In genomic region chr8:71679550-71680168, GRCm38 (mm10) we compare ENCODE assay signal across 9 mouse cellular contexts. TPM values are rescaled to one million over a fixed set of nuclear protein-coding genes. Genes with fewer than 3 reads are reported as not detected.
A peak's percentile ranks its signal among the peaks of the same experiment; 100 is the strongest.
DNase-seq lines count a peak whose midpoint lies in the region; ATAC-seq lines count a peak whose summit lies in the region.
"Had no signal": no experiment of that assay in that cellular context is flagged by ENCODE, and none has a peak within 500 bp of the region (broad histone marks: within the 10 kb centered on the region; RNA-seq: fewer than 3 reads in every experiment).

No protein-coding gene starts in this region.

- ATAC-seq in kidney, embryonic 14.5 days (ENCODE audit: low FRiP score, low TSS enrichment): no peak
- no peak for ATAC-seq in embryonic facial prominence, embryonic 13.5 days (ENCODE audit: insufficient number of reproducible peaks, insufficient read depth, low FRiP score, low TSS enrichment, low read depth)
- no peak for ATAC-seq in hindbrain, embryonic 13.5 days (ENCODE audit: low FRiP score)
- ATAC-seq in midbrain, embryonic 16.5 days: no peak

- peaks cover 90% of the 10 kb centered on the region for H3K27me3 ChIP-seq in kidney, embryonic 14.5 days (ENCODE audit: control insufficient read depth, insufficient read depth, low read length)
- H3K27me3 ChIP-seq in embryonic facial prominence, embryonic 13.5 days: peaks cover 93% of the 10 kb centered on the region
- H3K27me3 ChIP-seq in hindbrain, embryonic 13.5 days: peaks cover 98% of the 10 kb centered on the region
- H3K27me3 ChIP-seq in midbrain, embryonic 16.5 days (ENCODE audit: control insufficient read depth, insufficient read depth, low read depth, low read length): peaks cover 64% of the 10 kb centered on the region

- no peaks in the 10 kb centered on the region for H3K9me3 ChIP-seq in kidney, embryonic 14.5 days (ENCODE audit: control insufficient read depth, low read length)
- no peaks in the 10 kb centered on the region for H3K9me3 ChIP-seq in embryonic facial prominence, embryonic 13.5 days
- H3K9me3 ChIP-seq in hindbrain, embryonic 13.5 days: no peaks in the 10 kb centered on the region
- no peaks in the 10 kb centered on the region for H3K9me3 ChIP-seq in midbrain, embryonic 16.5 days (replicated peaks; ENCODE audit: control insufficient read depth, low read length, poor library complexity, severe bottlenecking)

- H3K27ac ChIP-seq in kidney, embryonic 14.5 days (ENCODE audit: low read depth, low read length): no peak overlapping the region
- no peak overlapping the region for H3K27ac ChIP-seq in embryonic facial prominence, embryonic 13.5 days
- no peak overlapping the region for H3K27ac ChIP-seq in hindbrain, embryonic 13.5 days
- no peak overlapping the region for H3K27ac ChIP-seq in midbrain, embryonic 16.5 days (ENCODE audit: low read length)

- no peaks in the 10 kb centered on the region for H3K36me3 ChIP-seq in kidney, embryonic 14.5 days (ENCODE audit: control insufficient read depth, insufficient read depth, low read length)
- no peaks in the 10 kb centered on the region for H3K36me3 ChIP-seq in embryonic facial prominence, embryonic 13.5 days
- no peaks in the 10 kb centered on the region for H3K36me3 ChIP-seq in hindbrain, embryonic 13.5 days
- no peaks in the 10 kb centered on the region for H3K36me3 ChIP-seq in midbrain, embryonic 16.5 days (ENCODE audit: control insufficient read depth, insufficient read depth, low read length)

- H3K4me2 ChIP-seq in kidney, embryonic 14.5 days (replicated peaks; ENCODE audit: low read depth, low read length): peak overlapping the region; percentile 42
- H3K4me2 ChIP-seq in embryonic facial prominence, embryonic 13.5 days: peak overlapping the region; percentile 56
- H3K4me2 ChIP-seq in hindbrain, embryonic 13.5 days: peak overlapping the region; percentile 51
- H3K4me2 ChIP-seq in midbrain, embryonic 16.5 days (ENCODE audit: low read length): peak overlapping the region; percentile 64

- WGBS in kidney, embryonic 14.5 days: 3% methylated on average over 46 of the region's 46 CpGs
- 2% methylated on average over 46 of the region's 46 CpGs for WGBS in embryonic facial prominence, embryonic 13.5 days
- 1% methylated on average over 43 of the region's 46 CpGs for WGBS in hindbrain, embryonic 13.5 days
- 1% methylated on average over 45 of the region's 46 CpGs for WGBS in midbrain, embryonic 16.5 days

- no peak for DNase-seq in kidney, adult 11 months
- no peak for DNase-seq in thymus, postnatal 25 days
- no peak for DNase-seq in layer of hippocampus, postnatal 25 days (ENCODE audit: extremely low spot score in 1 of 2, low spot score in 1 of 2)
- DNase-seq in ovary, adult 18-20 months (ENCODE audit: low spot score): no peak

- no peak overlapping the region; the same call in 1 of the 2 replicates for H3K9ac ChIP-seq in kidney, embryonic 14.5 days (ENCODE audit: low read depth, low read length)
- peak overlapping the region; percentile 44 for H3K9ac ChIP-seq in embryonic facial prominence, embryonic 13.5 days
- no peak overlapping the region for H3K9ac ChIP-seq in hindbrain, embryonic 13.5 days
- peak overlapping the region; percentile 63 for H3K9ac ChIP-seq in midbrain, embryonic 16.5 days (ENCODE audit: low read depth, low read length)

- peak overlapping the region; percentile 28 for H3K4me3 ChIP-seq in kidney, embryonic 14.5 days (ENCODE audit: low read length)
- peak overlapping the region; percentile 31 for H3K4me3 ChIP-seq in embryonic facial prominence, embryonic 13.5 days
- peak overlapping the region; percentile 33 for H3K4me3 ChIP-seq in hindbrain, embryonic 13.5 days
- peak overlapping the region; percentile 36 for H3K4me3 ChIP-seq in midbrain, embryonic 16.5 days (ENCODE audit: low read depth, low read length)

- peaks cover 21% of the 10 kb centered on the region; the same call in 1 of the 2 replicates for H3K4me1 ChIP-seq in kidney, embryonic 14.5 days (ENCODE audit: control insufficient read depth, insufficient read depth, low read length)
- peaks cover 29% of the 10 kb centered on the region for H3K4me1 ChIP-seq in embryonic facial prominence, embryonic 13.5 days
- peaks cover 31% of the 10 kb centered on the region for H3K4me1 ChIP-seq in hindbrain, embryonic 13.5 days (replicated peaks)
- peaks cover 13% of the 10 kb centered on the region for H3K4me1 ChIP-seq in midbrain, embryonic 16.5 days (ENCODE audit: control insufficient read depth, insufficient read depth, low read length)

RNA-seq across cellular contexts. Expression of gene Jak3, which starts 3.6 kb away (rescaled TPM):
- 3.0 and 5.2 TPM in 2 replicates for polyA plus RNA-seq in kidney, embryonic 14.5 days (2014; fragmentation: Nextera tagmentation; extraction: Ambion mirVana)
- 3.7 and 3.9 TPM in 2 replicates for polyA plus RNA-seq in embryonic facial prominence, embryonic 13.5 days (2015; fragmentation: Nextera tagmentation; extraction: Ambion mirVana)
- polyA plus RNA-seq in hindbrain, embryonic 13.5 days (2015; fragmentation: Nextera tagmentation; extraction: Ambion mirVana): 3.5 TPM in 2 replicates
- 4.7 and 5.4 TPM in 2 replicates for polyA plus RNA-seq in midbrain, embryonic 16.5 days (2015; fragmentation: Nextera tagmentation; extraction: Ambion mirVana)
- total RNA-seq in layer of hippocampus, postnatal 25 days (2021): 1 to 10 TPM; 4.9 to 5.6 TPM

RNA-seq across cellular contexts. Expression of gene Unc13a, which starts 8.1 kb away (rescaled TPM):
- polyA plus RNA-seq in kidney, embryonic 14.5 days (2014; fragmentation: Nextera tagmentation; extraction: Ambion mirVana): 0.50 and 0.53 TPM in 2 replicates
- polyA plus RNA-seq in embryonic facial prominence, embryonic 13.5 days (2015; fragmentation: Nextera tagmentation; extraction: Ambion mirVana): 0.87 and 1.2 TPM in 2 replicates
- 18.0 and 18.9 TPM in 2 replicates for polyA plus RNA-seq in hindbrain, embryonic 13.5 days (2015; fragmentation: Nextera tagmentation; extraction: Ambion mirVana)
- 23.5 and 29.0 TPM in 2 replicates for polyA plus RNA-seq in midbrain, embryonic 16.5 days (2015; fragmentation: Nextera tagmentation; extraction: Ambion mirVana)
- total RNA-seq in layer of hippocampus, postnatal 25 days (2021): 100 to 1,000 TPM; 235 to 291 TPM

RNA-seq across cellular contexts. Expression of gene Insl3, which starts 9.4 kb away (rescaled TPM):
- polyA plus RNA-seq in kidney, embryonic 14.5 days (2014; fragmentation: Nextera tagmentation; extraction: Ambion mirVana): 1.2 TPM in 1 of 2 replicates, not detected in the other
- polyA plus RNA-seq in embryonic facial prominence, embryonic 13.5 days (2015; fragmentation: Nextera tagmentation; extraction: Ambion mirVana): 0.89 TPM in 1 of 2 replicates, not detected in the other
- polyA plus RNA-seq in hindbrain, embryonic 13.5 days (2015; fragmentation: Nextera tagmentation; extraction: Ambion mirVana): 0.31 and 0.79 TPM in 2 replicates
- polyA plus RNA-seq in midbrain, embryonic 16.5 days (2015; fragmentation: Nextera tagmentation; extraction: Ambion mirVana): 1.4 TPM in 1 of 2 replicates, not detected in the other
- total RNA-seq in layer of hippocampus, postnatal 25 days (2021): 1 to 10 TPM in 1 of 2 experiments, under 1 TPM in 1; 0.98 to 3.3 TPM

RNA-seq across cellular contexts. Expression of gene B3gnt3, which starts 21.9 kb away (rescaled TPM):
- polyA plus RNA-seq in kidney, embryonic 14.5 days (2014; fragmentation: Nextera tagmentation; extraction: Ambion mirVana): 1.1 and 1.6 TPM in 2 replicates
- polyA plus RNA-seq in embryonic facial prominence, embryonic 13.5 days (2015; fragmentation: Nextera tagmentation; extraction: Ambion mirVana): 0.63 and 0.89 TPM in 2 replicates
- polyA plus RNA-seq in hindbrain, embryonic 13.5 days (2015; fragmentation: Nextera tagmentation; extraction: Ambion mirVana): 0.32 and 0.34 TPM in 2 replicates
- 0.20 and 0.50 TPM in 2 replicates for polyA plus RNA-seq in midbrain, embryonic 16.5 days (2015; fragmentation: Nextera tagmentation; extraction: Ambion mirVana)
- total RNA-seq in layer of hippocampus, postnatal 25 days (2021): under 1 TPM; 0.42 to 0.47 TPM
- polyA plus RNA-seq: G1E had no signal

RNA-seq across cellular contexts. Expression of gene Fcho1, which starts 45.9 kb away (rescaled TPM):
- polyA plus RNA-seq in kidney, embryonic 14.5 days (2014; fragmentation: Nextera tagmentation; extraction: Ambion mirVana): 5.5 and 6.5 TPM in 2 replicates
- 4.3 and 5.5 TPM in 2 replicates for polyA plus RNA-seq in embryonic facial prominence, embryonic 13.5 days (2015; fragmentation: Nextera tagmentation; extraction: Ambion mirVana)
- 62.2 and 68.2 TPM in 2 replicates for polyA plus RNA-seq in hindbrain, embryonic 13.5 days (2015; fragmentation: Nextera tagmentation; extraction: Ambion mirVana)
- polyA plus RNA-seq in midbrain, embryonic 16.5 days (2015; fragmentation: Nextera tagmentation; extraction: Ambion mirVana): 88.4 and 107 TPM in 2 replicates
- total RNA-seq in layer of hippocampus, postnatal 25 days (2021): 100 to 1,000 TPM in 1 of 2 experiments, 10 to 100 TPM in 1; 88.0 to 106 TPM

Comparison
In these comparisons a context has a peak if more than half of its experiments do, and no peak if none do; other contexts are left out.
1. H3K9ac ChIP-seq: peak in embryonic facial prominence, embryonic 13.5 days (single experiment) and midbrain, embryonic 16.5 days (single experiment); none in kidney, embryonic 14.5 days (single experiment) and hindbrain, embryonic 13.5 days (single experiment).
2. Peak in every context shown above with its lines, with median percentiles within 50 percentile points of each other: H3K4me2 ChIP-seq and H3K4me3 ChIP-seq.